Mouse (Mus musculus): ENCODE measurements at regions not wholly inside any gene's neighbourhood (a gene's known extent, or its start where the extent isn't known, plus 50 kb on each side); places are given as distances from the start of the nearest gene placed in this dataset.

DNA sequence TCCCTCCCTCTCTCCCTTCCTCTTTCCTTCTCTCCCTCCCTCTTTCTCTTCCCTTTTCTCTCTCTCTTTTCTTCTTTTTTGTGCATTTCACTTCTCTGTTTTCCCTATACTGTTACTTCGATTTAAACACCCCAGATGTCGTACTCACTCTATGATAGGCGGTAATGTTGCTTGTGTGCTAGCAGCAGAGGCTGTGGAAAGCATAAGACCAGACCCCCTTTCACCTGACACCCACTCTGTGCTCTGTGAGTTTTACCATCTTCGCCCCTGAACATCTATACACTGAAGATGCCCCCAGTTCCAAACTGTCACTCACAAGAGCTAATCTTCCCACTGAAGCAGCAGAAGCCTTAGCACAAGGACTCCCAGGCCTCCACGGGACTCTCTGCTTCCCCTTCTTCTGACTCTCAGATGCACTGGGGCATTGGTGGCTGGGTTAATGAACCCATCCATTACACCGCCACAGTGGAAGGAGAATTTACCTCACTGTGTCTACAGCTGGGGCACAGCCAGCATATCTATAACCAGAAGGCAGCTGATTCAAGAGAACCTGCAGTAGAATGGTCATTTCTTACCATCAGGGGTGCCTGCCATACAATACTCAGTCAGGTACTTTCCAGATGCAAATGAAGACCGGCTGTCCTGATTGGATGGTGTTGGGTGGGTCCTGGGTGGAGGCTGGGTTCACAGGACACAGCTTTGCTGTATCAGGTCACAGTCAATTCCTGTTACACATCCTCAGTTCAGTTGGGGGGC is 194.0 kb upstream of the Runx1 start:
- TF ChIP-seq CTCF (IDR thresholded peaks at IDR 0.05; ENCODE audit: low read depth, low read length) (no peak), GATA1 (IDR thresholded peaks at IDR 0.05; ENCODE audit: borderline replicate concordance, low read length) (no peak)
